Mouse (Mus musculus): ENCODE results near the gene Sdhaf3.
"Not testable (repeated sequence)": the region's sequence is repeated elsewhere in the genome, so short reads cannot be mapped to it uniquely, and the experiment has no call there.

Sdhaf3 gene

DNA sequence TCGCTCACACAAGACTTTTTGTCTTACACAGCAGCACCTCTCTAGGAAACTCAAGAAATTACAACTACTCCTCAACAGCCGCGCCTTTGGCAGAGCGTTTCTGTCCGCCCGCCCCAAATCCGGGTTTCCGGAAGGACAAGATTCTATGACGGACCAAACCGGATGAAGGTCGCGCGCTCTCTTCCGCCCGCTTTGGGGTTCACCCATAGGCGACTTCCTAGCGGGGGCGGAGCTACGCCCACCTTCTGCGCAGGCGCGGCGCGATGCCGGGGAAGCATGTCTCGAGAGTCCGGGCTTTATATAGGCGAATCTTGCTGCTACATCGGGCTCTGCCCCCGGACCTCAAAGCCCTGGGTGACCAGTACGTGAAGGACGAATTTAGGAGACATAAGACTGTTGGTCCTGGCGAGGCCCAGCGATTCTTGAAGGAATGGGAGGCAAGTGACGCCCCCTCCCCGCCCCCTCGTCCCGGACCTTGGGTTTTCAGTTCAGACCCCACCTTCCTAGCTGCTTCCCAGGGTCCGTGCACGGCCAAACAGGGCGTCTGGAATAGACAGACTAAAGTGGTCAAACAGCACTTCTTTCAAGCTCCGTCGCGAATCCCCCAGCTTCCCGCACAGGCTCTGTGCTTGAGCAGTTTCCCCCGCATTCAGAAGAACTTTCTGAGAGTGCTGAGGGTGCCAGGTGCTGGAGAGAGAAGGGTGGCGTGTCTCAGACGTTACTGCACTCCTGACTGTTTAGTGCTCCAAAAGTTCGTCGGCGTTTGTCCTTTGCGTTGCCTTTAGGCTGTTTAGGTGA, at the start of gene Sdhaf3:
Sdhaf3 (plus strand) TSS at position 241 of the 798 bp plus-strand sequence.
- peak; percentile 96 for DNase-seq (ENCODE audit: low spot score)

DNA sequence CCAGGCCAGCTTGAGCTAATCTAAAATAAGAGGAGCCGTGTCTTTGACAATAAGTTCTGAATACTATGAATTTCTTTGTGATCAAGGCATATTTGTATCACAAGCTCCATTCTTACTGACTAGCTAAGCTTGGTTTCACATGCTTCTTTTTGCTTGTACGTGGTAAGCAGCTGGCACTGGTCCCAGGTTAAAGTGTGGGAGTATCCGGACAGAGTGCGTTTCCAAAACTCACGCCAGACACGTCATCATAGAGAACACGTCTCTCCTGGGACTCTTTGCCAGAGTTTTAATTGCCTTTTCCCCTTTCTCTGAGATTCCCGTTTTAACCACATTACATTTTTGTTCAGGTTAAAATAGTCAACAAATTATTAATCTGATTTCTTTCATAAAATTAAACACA, 46.2 kb upstream of the Sdhaf3 start:
- peak; percentile 66 for DNase-seq (ENCODE audit: low spot score)

DNA sequence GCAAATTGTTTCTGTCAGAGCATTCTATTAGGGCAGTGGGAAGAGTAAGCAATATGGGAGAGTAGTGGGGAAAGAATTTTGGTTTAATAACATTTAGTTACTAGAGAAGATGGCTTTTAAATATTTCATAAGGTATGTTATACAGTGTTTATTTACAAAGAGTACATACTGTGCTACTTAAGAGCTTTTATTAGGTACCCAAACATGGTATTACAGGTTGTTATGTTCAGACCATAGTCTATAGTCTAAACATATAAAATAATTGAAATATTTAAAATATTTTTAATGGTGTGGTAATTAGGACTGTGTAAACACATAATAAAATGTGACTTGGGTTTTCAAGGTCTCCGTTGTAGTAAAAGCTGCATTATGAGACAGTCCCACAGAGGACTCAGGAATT, 41.5 kb upstream of the Sdhaf3 start:
- no peak for DNase-seq (ENCODE audit: low spot score)

DNA sequence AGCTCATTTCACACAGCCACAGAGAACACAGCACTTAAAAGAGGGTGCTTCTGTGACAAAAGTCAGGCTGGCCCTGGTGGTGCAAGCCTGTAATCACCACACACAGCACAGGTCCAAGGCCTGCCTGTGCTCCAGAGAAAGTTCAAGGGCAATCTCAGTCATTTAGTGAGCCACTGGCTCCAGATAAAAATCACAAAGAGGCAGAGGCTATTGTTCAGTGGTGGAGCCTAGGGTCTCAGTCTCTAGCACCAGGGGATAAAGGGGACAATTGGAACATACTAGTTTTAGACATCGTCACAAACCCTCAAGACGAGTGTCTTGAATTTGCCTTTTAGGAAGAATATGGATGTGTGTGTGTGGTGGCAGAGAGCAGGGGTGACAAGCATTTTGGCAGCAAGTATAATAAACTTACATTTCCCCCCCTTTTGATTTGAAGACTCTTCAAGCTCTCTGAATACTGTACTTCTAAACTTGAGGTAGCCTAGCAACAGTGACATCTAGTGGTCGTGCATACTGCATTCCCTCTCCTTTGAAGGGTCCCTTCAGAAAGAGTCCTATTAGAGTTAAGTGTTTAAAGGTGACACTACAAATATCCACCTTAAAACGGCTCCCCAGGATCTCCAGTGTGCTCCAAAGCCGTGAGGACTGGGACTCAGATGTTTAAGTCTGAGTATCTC, 40.8 kb upstream of the Sdhaf3 start:
- DNase-seq (ENCODE audit: low spot score) = peak; percentile 25

DNA sequence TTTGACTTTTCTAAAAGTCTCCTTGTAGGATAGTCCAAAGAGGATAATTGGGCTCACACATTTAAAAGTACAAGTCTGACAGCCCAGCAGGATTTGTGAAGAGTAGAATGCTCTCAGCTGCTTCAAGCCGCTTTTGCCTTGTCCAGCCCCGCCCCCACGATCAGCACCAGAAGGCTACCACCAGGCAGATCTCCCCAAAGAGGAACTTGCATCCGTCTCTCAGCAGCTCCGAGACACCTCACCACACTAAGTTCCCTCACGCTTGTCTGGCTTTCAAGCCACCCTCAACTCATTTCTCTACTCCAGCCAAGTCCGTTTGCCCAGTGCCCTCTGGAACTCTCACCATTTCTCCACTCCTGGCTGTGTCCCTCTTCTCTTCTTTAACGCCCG, 40.3 kb upstream of the Sdhaf3 start:
- DNase-seq (ENCODE audit: low spot score) = no peak

DNA sequence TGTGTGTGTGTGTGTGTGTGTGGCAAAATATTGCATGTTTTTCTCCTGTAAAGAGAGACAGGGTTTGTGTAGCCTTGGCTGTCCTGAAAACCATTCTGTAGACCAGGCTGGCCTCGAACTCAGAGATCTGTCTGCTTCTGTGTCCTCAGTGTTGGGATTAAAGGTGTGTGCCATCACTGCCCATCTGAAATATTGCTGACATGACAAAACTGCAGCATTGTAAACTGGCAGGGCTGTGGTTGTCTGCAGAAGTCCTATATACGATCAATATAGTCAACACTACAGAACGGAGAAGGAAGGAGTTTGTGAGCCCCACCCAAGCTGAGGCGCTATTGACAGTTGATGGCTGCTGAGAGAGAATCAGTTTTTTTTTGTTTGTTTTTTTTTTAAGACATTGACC, 38.5 kb upstream of the Sdhaf3 start:
- no peak for DNase-seq (ENCODE audit: low spot score)

DNA sequence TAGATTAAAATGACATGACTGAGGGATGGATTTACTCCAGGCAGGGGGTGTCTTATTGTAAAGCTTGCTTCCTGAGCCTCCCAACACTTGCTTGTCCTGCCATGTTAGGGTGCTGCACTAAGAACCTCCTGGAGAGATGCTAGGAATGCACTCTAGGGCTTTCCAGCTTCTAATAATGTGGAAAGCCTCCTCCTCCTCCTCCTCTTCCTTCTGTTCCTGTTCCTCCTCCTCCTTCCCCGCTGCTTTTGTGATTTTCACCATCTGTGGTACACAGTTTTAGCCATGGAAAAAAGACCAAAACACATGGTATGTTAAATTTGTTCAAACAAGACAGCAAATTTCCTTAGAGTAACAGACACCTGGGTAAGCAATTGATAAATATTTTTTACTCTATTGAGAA, 30.5 kb upstream of the Sdhaf3 start:
- no peak for DNase-seq (ENCODE audit: low spot score)

DNA sequence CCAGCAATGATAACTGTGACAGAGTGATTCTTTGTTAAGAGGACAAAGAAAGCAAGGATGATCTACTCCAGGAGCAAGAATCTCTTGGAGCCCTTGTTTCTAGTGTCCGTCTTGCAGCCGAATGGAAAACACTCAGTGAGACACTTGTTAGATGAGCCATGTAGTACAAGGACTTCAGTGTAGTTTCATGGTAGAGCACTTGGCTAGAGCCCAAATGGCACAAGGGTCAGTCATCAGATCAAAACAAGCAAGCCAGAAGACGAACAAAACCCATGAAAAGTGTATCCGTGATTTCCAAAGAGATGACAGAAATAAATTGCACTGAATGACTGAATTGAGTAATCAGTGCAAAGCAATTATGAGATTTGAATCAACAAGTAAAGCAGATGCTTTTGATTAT, 25.0 kb upstream of the Sdhaf3 start:
- no peak for DNase-seq (ENCODE audit: low spot score)

DNA sequence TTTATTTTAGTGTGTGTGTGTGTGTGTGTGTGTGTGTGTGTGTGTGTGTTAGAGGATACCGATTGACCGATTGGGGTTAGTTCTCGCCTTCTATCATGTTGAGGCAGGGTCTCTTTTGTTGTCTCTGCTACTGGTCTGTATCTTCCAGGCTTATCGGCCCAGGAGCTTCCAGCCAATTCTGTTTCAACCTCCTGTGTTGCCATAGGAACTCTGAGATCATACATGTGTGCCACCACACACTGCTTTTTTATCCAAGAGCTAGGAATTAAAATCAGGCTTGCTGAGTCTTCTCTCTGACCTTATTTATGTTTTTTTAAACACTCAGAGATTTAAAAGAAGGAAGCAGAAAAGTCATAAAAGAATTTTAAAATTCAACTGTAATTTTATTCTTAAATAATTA, 24.3 kb upstream of the Sdhaf3 start:
- no peak for DNase-seq (ENCODE audit: low spot score)

DNA sequence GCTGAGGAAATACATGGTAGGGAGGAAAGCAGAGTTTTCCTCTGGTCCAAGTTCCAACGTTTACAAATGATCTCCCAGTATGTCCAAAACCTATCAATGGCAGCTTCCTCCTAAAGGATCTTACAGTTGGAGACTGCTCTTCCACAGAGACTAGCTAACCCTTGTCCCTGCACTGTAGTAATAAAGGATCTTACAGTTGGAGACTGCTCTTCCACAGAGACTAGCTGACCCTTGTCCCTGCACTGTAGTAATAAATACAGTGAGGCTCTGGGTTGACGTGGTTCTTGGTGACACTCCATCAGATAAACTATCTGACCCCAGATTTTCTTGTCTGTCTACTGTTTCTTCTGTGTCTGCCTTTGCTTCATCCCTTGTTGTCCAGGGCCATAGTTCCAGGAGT, 15.0 kb upstream of the Sdhaf3 start:
- DNase-seq (ENCODE audit: low spot score) = no peak

DNA sequence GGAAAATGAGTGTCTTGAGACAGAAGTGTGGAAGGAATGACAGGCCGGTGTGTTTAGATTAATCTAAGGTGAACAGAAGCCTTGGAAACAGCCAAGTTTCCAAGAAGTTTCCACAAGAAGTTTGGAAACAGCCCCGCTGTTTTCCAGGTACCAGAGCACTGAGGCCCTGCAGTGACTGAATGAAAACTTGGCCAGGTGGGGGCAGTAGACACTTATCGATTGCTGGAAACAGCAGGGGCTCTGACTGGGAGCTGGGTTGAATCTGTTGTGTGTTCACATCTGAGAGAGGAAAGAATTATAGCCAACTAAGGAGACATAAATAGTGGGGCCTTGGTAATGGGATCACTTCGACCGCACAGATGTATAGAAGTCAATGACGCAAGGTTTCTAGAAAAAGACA, 13.0 kb upstream of the Sdhaf3 start:
- peak; percentile 23 for DNase-seq (ENCODE audit: low spot score)

DNA sequence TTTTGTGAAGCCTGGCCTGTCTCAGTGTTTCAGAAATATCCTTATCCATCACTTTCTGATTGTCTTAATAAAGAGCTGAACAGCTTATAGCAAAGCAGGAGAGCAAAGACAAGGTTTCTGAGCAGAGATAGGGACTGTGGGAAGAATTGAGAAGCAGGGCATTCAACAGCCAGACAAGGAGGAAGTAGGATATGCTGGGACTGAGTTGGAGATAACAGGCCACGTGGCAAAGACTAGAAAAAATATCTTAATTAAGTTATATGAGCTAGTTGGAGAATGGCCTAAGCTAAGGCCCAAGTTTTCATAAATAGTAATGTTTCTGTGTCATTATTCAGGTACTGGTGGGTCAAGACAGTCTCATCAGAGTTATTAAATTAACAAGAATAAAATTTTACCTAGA, 8.2 kb upstream of the Sdhaf3 start:
- DNase-seq (ENCODE audit: low spot score) = no peak

DNA sequence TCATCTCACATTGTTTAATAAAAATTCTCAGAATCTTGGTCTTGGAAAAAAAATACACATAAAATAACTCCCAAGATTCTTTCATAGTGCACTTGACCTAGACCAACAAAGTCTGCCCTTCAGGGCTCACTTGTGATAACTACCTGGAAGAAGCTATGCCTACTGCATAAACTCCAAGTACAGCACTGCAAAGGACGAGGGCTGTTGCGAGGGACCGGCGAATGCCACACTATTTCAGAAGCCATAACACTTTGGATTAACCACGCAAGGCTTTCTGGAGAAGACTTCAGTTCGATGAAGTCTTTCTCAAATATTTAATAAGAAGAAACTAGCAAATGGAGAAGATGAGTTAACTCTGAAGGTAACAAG, 425 bp upstream of the Sdhaf3 start:
- no peak for DNase-seq (ENCODE audit: low spot score)

DNA sequence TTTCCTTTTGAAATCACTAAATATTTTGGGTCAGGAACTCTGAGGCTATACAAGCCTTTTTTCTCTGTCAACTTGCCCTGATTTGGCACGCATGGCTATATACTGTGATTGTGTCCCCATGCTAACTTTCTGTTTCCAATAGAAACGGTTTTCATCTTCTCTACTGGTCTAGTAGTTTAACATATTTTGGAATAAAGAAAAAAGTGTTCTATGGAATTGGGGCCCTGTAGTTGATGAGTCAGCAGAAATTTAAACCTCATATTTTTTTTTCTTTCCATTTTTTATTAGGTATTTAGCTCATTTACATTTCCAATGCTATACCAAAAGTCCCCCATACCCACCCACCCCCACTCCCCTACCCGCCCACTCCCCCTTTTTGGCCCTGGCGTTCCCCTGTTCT, 3.4 kb downstream of the Sdhaf3 start:
- not testable (repeated sequence) for DNase-seq (ENCODE audit: low spot score)

DNA sequence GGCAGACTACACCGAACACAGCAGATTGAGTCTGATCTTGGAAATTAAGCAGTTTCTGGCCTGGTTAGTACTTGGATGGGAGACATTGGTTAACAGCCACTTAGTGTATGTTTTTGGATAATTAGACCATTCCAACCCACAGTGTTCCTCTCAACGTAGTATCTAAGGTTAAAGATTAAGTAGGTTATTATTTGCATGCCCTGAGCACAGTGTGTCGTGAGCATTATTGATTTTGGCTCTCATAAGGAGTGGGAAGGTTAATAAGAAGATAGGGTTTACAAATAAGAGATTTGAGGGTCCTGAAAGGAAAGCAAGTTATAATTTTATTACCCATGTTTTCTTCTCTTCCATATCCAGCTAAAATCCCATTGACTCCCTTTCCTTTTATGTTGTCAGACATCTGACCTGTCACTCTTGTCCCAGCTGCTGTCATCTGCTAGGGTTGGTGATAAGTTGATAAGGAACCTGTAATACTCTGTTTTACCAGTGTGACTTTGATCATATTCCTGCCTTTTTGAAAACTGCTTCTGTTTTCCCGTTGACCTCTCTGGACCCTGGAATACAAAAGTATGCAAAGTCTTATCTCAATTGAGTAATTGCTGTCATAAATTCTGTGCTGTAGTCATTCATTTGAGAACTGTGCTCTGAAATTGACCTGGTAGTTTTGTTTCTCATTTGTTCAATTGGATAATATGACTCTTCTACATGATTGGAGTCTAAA, 41.6 kb downstream of the Sdhaf3 start:
- no peak for DNase-seq (ENCODE audit: low spot score)

DNA sequence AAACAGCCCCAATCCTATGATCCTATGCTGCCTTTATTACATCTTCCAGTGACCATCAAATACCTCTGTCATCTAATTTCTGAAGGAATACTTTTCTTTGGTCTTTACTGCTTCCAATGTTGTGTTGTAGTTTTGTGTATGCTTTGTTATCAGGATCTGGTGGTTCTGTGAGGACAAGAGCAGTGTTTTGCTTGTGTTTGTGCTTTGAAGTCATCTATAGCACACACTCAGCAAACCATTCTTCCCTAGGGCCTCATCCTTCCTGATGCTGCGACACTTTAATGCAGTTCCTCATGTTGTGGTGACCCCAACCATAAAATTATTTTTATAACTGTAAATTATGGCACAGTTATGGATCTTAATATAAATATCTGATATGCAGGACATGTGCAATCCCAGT, 42.2 kb downstream of the Sdhaf3 start:
- DNase-seq (ENCODE audit: low spot score) = no peak

DNA sequence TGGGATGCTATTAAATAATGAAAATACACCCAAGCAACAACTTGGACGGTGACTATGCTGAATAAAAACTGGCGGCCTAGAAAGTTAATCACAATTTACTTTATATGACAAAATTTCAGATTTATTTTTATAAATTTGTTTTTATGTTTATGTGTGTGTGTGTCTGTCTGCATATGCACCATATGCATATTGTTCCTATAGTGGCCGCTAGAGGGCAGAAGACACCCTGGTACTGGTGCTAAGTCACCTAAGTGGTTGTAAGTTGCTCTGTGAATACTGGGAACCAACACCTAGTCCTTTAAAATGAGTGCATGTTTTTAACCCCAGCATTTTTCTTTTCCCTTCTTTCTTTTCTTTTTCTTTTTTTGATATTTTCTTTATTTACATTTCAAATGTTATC, 43.2 kb downstream of the Sdhaf3 start:
- DNase-seq (ENCODE audit: low spot score) = no peak

DNA sequence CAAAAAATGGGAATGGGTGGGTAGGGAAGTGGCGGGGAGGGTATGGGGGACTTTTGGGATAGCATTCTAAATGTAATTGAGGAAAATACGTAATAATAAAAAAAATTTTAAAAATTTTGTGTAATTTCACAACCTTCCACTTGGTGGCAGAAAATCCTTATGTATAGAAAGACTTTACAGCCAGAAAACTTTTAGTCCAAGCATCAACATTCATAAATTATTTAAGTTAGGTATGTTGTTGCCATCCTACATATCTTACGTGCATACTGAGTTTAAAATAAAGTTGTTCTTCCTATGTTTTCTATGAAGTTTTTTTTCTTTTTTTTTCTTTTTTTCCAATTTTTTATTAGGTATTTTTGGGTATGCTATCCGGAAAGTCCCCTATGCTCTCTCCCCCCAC, 47.3 kb downstream of the Sdhaf3 start:
- no peak for DNase-seq (ENCODE audit: low spot score)

DNA sequence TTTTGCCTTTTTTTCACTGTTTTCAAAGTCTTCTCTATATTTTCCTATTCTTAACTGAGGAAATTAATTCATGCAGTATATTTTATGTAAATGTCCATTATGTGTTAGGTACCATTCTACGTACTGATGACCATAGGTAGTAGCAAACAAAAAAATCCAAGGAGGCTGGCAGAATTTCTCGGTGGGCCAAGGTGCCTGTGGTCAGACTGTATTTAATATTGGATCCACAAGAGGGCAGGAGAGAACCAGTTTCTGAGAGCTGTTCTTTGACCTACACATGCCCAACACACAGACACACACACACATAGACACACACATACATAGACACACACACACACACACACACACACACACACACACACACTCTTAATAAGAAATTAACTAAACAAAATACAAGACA, 48.2 kb downstream of the Sdhaf3 start:
- DNase-seq (ENCODE audit: low spot score) = no peak

DNA sequence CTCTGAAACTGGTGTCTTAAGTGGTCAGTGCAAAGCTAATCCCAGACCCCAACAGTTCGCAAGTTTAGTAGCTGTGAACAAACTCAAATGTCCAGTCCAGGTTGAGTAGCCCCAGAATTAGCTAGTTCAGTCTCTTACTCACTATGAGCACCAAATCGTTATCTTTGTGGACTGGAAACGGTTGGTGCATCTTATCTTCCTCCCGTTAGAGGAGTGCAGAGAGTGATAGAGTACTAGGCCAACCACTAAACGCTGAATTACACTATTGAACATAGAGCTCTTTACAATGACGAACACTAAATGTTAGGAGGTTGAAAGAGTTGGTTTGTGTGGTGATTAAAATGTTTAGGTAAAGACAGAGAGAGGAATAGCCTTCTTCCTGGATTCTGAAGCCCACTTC, 82.3 kb downstream of the Sdhaf3 start:
- no peak for DNase-seq (ENCODE audit: low spot score)

DNA sequence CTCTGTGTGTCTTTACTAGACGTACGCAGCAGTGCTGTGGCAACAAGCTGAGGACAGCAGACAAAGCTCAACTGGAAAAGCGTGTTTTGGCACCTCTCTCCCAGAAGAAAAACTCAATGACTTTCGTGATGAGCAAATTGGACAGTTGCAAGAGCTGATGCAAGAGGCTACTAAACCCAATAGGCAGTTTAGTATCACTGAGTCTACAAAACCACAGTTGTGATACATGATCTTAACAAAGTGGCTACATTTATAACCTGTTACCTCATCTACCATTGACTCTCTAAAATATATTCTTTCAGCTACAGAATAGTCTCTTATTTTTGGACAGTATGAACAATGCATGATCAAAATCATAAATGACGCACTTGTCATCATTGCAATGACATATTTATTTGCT, 83.0 kb downstream of the Sdhaf3 start:
- DNase-seq (ENCODE audit: low spot score) = no peak

DNA sequence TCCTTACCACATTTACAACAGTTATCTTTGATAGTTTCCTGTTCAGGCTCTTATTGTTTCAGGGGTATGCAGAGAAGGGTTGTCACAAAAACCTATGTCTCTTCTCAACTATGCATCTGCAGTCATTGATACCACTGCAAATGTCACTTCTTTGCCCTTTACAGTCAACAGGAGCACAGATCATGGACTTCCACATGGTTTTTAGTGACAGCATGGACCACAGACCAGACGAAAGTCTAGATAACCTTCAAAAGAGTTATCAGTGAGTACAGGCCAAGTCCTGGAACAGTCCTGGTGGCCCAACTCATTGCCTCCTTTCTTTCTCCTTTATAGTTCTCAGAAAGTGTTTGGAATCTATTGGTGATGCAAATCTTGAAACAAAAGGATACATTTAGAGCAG, 86.1 kb downstream of the Sdhaf3 start:
- no peak for DNase-seq (ENCODE audit: low spot score)

DNA sequence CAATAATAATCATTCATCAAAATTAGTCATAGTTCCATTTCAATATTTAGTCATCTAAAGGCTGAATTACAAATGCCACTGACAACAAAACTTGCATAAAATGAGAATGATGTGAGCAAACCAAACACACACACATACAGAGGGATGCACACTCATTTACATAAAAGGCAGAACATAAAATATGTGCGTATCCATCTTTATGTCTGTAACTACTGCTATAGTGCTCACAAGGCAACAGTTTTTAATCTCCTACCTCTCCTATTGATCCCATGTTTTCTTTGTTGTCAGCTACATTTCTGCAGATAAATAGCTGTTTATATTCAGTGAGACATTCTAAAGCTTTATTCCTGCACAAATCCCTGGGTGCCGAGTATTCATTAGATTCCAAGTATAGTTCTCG, 107.0 kb downstream of the Sdhaf3 start:
- DNase-seq (ENCODE audit: low spot score) = no peak

Data from urinary bladder, postnatal 14 days (tissue).